Mouse (Mus musculus): ENCODE results near the gene Desi2.

DNA sequence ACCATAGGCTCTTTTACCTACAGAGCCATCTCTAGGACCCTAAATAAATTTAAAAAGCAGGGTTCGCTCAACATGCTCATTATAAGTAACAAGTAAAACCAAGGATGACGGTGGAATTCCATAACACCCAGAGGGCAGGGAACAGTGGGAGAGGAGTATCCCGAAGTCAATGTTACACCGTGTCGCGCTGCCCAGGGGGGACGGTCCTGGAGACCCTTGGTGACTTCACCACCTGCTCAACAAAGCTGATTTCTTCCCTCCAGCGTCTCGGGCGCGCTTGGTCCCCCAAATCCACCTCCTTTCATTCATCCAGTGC, 88.5 kb downstream of the Desi2 start:
- TF ChIP-seq CEBPB (IDR thresholded peaks at IDR 0.05; ENCODE audit: insufficient read depth, poor library complexity, severe bottlenecking): no peak
- no peak for TF ChIP-seq POLR2A (IDR thresholded peaks at IDR 0.05; ENCODE audit: insufficient read length, low read depth)
- no peak for TF ChIP-seq MYOG (IDR thresholded peaks at IDR 0.05; ENCODE audit: control insufficient read depth in 1 of 3, insufficient read depth in 1 of 3, insufficient read length in 2 of 3, low read depth in 2 of 3)
- TF ChIP-seq TCF12 (IDR thresholded peaks at IDR 0.05; ENCODE audit: insufficient read depth, poor library complexity, severe bottlenecking): no peak
- TF ChIP-seq MAX (IDR thresholded peaks at IDR 0.05; ENCODE audit: low read depth): no peak
- TF ChIP-seq USF1 (IDR thresholded peaks at IDR 0.05; ENCODE audit: low read depth): no peak
- no peak for TF ChIP-seq E2F4 (IDR thresholded peaks at IDR 0.05; ENCODE audit: insufficient read depth)
- TF ChIP-seq TCF3 (IDR thresholded peaks at IDR 0.05; ENCODE audit: insufficient read length, low read depth): no peak
- TF ChIP-seq POLR2AphosphoS2 (IDR thresholded peaks at IDR 0.05; ENCODE audit: insufficient read length, low read depth): no peak
- TF ChIP-seq SRF (IDR thresholded peaks at IDR 0.05; ENCODE audit: control insufficient read depth, insufficient read length, low read depth): no peak
